Mouse (Mus musculus): Measurements from ENCODE around the gene Ccl21a.
"Not testable (repeated sequence)": the region's sequence is repeated elsewhere in the genome, so short reads cannot be mapped to it uniquely, and the experiment has no call there.

Ccl21a gene

DNA sequence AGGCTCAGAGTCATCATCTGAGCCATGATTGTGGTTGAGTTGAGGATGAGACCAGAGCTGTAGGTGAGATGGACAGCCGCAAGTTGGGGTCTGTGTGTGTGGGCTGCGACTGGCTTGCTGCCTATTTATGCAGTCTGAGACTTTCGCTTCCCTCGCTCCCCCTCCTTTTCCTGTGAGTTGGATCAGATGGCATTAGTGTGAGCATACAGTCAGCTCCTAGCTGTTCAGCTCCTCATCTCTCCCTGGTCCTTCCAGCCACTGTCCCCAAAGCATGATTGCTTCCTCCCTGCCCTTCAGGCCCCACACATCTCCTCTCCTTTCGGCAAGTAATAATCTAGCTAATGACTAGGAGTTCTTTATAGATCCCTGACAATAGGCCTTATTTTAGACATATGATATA is at the start of gene Ccl21a:
TSS of gene Ccl21a (minus strand) at position 101 of the 400 bp plus-strand sequence.
- DNase-seq (ENCODE audit: low spot score), result not testable (repeated sequence)

DNA sequence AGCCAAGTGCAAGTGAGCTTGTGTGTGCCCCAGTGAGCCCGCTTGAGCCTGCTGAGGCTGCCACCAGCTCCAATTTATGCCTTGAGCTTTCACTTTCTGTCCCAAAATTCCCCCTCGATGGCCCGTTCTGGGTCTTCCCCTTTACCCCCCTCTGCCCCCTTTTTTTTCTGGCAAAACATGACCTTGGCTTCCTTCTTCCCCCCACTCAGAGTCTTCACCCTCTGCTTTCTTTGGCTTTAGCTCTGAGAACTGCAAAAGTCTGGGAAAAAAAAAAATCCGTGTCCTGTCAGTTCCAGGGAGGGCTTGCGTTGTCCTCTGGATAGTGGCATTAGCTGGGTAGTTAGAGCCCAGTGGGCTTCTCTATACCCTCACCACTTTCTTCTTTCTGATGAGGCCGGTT is 17.3 kb downstream of the Ccl21a start, which contains the start of gene Ccl19:
TSS of gene Ccl19 (minus strand) at position 101 of the 400 bp plus-strand sequence.
- not testable (repeated sequence) for DNase-seq (ENCODE audit: low spot score)

DNA sequence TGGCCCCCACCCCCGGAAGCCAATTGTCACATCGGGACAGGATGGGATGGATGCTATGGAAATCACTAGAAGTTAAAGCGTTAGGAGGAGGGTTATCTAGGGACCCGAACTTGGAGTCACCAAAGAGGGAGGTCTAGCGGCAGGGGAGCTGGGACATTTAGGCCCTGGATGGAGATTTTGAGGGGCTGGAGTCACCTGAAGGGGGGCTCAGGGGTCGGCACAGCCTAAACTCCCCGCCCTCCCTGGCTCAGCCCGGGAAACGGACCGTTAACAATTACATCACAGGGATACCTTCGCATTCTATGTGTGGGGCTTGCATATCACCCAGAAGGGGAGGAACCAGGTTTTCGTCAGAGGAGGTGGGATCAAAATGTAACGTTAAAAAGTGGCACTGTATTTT is 38.5 kb downstream of the Ccl21a start, which contains the start of gene 4930578G10Rik:
TSS of gene 4930578G10Rik (plus strand) at position 301 of the 400 bp plus-strand sequence.
- not testable (repeated sequence) for DNase-seq (ENCODE audit: low spot score)
